Mouse (Mus musculus) adrenal gland, adult 2 months (tissue): ENCODE results near the gene Rab26. TPM values are rescaled to one million over a fixed set of nuclear protein-coding genes. Genes with fewer than 3 reads are reported as not detected.
A peak's percentile ranks its signal among the peaks of the same experiment; 100 is the strongest.

ENCODE experiments used
- DNase-seq: peaks from one replicate; pipeline ENCODE4 v3.0.0; 2021
- polyA plus RNA-seq: library from polyadenylated mRNA; depleted of rRNA; stranded (reverse); fragments of >200 nt; gene quantifications from 2 replicates; pipeline ENCODE4 v1.2.3, GENCODE M21; 2012
- total RNA-seq, 2 experiments: library from RNA; stranded (reverse); gene quantifications; 2 replicates each; pipeline ENCODE4 v1.2.3; 2021

Gene Rab26
- total and polyA plus RNA-seq, 3 experiments: 0.65 to 1.8 (median 0.98) TPM

- DNase-seq: peak; percentile 62
Observed at GRCm38 (mm10) chr17:24507806-24508460, 26.1 kb downstream of the Rab26 start.

- DNase-seq: no peak
Observed at GRCm38 (mm10) chr17:24507129-24507664, 26.8 kb downstream of the Rab26 start.

GRCm38 (mm10) chr17:24506332-24507070 lies 27.5 kb downstream of the Rab26 start:
- DNase-seq: peak; percentile 64

- no peak for DNase-seq
Observed at GRCm38 (mm10) chr17:24505286-24505955, 28.6 kb downstream of the Rab26 start.

GRCm38 (mm10) chr17:24504085-24504484 lies 29.9 kb downstream of the Rab26 start:
- no peak for DNase-seq

- DNase-seq: no peak
Observed at GRCm38 (mm10) chr17:24502208-24502607, 31.8 kb downstream of the Rab26 start.

GRCm38 (mm10) chr17:24496026-24496425 lies 38.0 kb downstream of the Rab26 start:
- DNase-seq: peak; percentile 56

- DNase-seq: no peak
Observed at GRCm38 (mm10) chr17:24495443-24495842, 38.6 kb downstream of the Rab26 start.

GRCm38 (mm10) chr17:24494627-24495335 lies 39.2 kb downstream of the Rab26 start:
- DNase-seq: no peak

GRCm38 (mm10) chr17:24490399-24490798 lies 43.6 kb downstream of the Rab26 start:
- DNase-seq: peak; percentile 63

- DNase-seq: peak; percentile 60
Observed at GRCm38 (mm10) chr17:24489265-24490030, 44.6 kb downstream of the Rab26 start.

GRCm38 (mm10) chr17:24488662-24489264 lies 45.2 kb downstream of the Rab26 start:
- peak; percentile 65 for DNase-seq

GRCm38 (mm10) chr17:24488186-24488661 lies 45.8 kb downstream of the Rab26 start, which contains the start of gene Caskin1:
Caskin1 (plus strand) TSS chr17:24488601.
- peak; percentile 75 for DNase-seq

GRCm38 (mm10) chr17:24485090-24485860 lies 48.7 kb downstream of the Rab26 start:
- DNase-seq: no peak

GRCm38 (mm10) chr17:24483495-24483894 lies 50.5 kb downstream of the Rab26 start:
- peak; percentile 48 for DNase-seq

GRCm38 (mm10) chr17:24481027-24481815 lies 52.8 kb downstream of the Rab26 start:
- peak; percentile 50 for DNase-seq

- DNase-seq: no peak
Observed at GRCm38 (mm10) chr17:24480201-24480826, 53.7 kb downstream of the Rab26 start.

GRCm38 (mm10) chr17:24479431-24479830 lies 54.6 kb downstream of the Rab26 start:
- DNase-seq: no peak
